ENCODE assay signal across 21 mouse cellular contexts in genomic region chr13:20212665-20213064, GRCm38 (mm10).
"Had no signal": no experiment of that assay in that cellular context is flagged by ENCODE, and none has a peak within 500 bp of the region (broad histone marks: within the 10 kb centered on the region; RNA-seq: fewer than 3 reads in every experiment).

No protein-coding gene starts in this region.

- H3K36me3 ChIP-seq: intestine, embryonic 15.5 days; kidney, embryonic 15.5 days; liver, embryonic 13.5 days; midbrain, embryonic 12.5 days; midbrain, embryonic 15.5 days had no signal

- H3K4me2 ChIP-seq: intestine, embryonic 15.5 days; kidney, embryonic 15.5 days; liver, embryonic 13.5 days; midbrain, embryonic 12.5 days; midbrain, embryonic 15.5 days had no signal

- H3K27ac ChIP-seq: intestine, embryonic 15.5 days; kidney, embryonic 15.5 days; left cerebral cortex, adult 2 months; liver, embryonic 13.5 days; macrophage; midbrain, embryonic 12.5 days; midbrain, embryonic 15.5 days had no signal

- H3K4me3 ChIP-seq: intestine, embryonic 15.5 days; kidney, embryonic 15.5 days; left cerebral cortex, adult 2 months; liver, embryonic 13.5 days; megakaryocyte, embryonic 14.5 days; midbrain, embryonic 12.5 days; midbrain, embryonic 15.5 days; myocyte had no signal

- H3K9me3 ChIP-seq: intestine, embryonic 15.5 days; kidney, embryonic 15.5 days; liver, embryonic 13.5 days; megakaryocyte, embryonic 14.5 days; midbrain, embryonic 12.5 days; midbrain, embryonic 15.5 days had no signal

- H3K9ac ChIP-seq: intestine, embryonic 15.5 days; kidney, embryonic 15.5 days; liver, embryonic 13.5 days; midbrain, embryonic 12.5 days; midbrain, embryonic 15.5 days had no signal

- H3K27me3 ChIP-seq: intestine, embryonic 15.5 days; kidney, embryonic 15.5 days; liver, embryonic 13.5 days; megakaryocyte, embryonic 14.5 days; midbrain, embryonic 12.5 days; midbrain, embryonic 15.5 days had no signal

- ATAC-seq: midbrain, embryonic 15.5 days had no signal

- H3K4me1 ChIP-seq: kidney, embryonic 15.5 days; liver, embryonic 13.5 days; megakaryocyte, embryonic 14.5 days; midbrain, embryonic 12.5 days; midbrain, embryonic 15.5 days had no signal

- DNase-seq: kidney, adult 11 months; kidney, adult 8-10 months; kidney, postnatal 10 days; kidney, postnatal 36 days; layer of hippocampus, postnatal 36 days; liver, embryonic 13.5 days; lung, adult 2 months; right cerebral cortex, adult 18-20 months; right cerebral cortex, postnatal 14 days; right cerebral cortex, postnatal 4 days; thymus, adult 18-20 months; thymus, postnatal 14 days; thymus, postnatal 4 days had no signal
